Comparison of ENCODE assay signal across 8 mouse cellular contexts in the genomic region with DNA sequence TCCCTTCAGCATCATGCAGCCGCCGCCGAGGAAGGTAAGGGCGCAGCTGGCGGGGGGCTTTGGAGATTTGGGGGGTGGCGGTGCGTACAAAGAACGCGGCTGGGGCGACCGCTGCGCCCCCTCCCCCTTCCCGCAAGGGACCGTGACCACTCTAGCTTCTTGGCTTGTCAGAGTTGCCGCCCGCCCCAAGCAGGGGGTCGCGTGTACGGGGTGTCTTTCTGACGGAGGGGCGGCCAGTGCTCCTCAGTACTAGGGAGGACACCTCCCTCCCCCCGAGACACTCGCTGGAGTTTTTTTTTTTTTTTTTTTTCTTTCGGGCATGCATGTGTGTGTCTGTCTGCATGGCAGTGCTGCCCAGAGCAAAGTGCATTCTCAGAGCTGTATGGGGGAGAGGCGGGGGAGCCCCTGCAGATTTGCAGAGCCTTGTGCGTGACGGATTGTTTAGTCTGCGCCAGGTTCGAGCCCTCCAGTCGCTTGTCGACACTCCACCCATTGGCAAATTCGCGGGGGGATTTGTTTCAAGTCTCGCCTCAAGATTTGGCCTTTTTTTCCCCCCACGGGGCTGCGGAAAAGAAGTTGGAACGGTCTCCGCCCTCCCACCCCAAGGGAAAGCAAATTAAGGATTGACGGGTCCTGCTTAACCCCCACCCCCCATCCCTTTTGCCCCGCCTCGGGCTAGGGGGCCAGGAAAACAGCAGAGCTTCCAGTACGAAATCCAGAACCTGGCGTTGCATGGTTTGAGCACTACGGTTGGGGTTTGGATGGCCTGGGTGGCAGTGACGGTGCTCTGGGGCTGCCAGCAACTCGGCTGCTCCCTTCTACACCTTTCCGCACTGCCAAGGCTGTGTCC. TPM values are rescaled to one million over a fixed set of nuclear protein-coding genes. Genes with fewer than 3 reads are reported as not detected.
DNase-seq lines count a peak whose midpoint lies in the region; ATAC-seq lines count a peak whose summit lies in the region.

No protein-coding gene starts in this region.

- peak overlapping the region; percentile 99 for H3K27ac ChIP-seq in stomach, embryonic 14.5 days (ENCODE audit: low read length)

- no peaks in the 10 kb centered on the region for H3K36me3 ChIP-seq in erythroblast, embryonic 14.5 days (ENCODE audit: control insufficient read depth)
- H3K36me3 ChIP-seq in stomach, embryonic 14.5 days (ENCODE audit: control insufficient read depth, insufficient read depth, low read length) = peaks cover 4% of the 10 kb centered on the region; the same call in 1 of the 2 replicates

- intact Hi-C loops in heart, postnatal 10 days (cut with DNase I) = loop anchor here (2.0 to 5.0 kb wide), 2 partner anchors 48 to 178 kb away; no protein-coding TSS in a partner anchor

- WGBS in stomach, embryonic 14.5 days = under 1% methylated on average over 46 of the region's 47 CpGs

- ATAC-seq in erythroblast, adult 5-6 weeks (replicated peaks; ENCODE audit: low FRiP score, poor library complexity, severe bottlenecking) = no peak
- ATAC-seq in stomach, embryonic 14.5 days (ENCODE audit: insufficient number of reproducible peaks, insufficient read depth, low FRiP score, low read depth) = peak; percentile 3; the same call in 1 of the 2 replicates

- peak overlapping the region; percentile 87 for H3K9ac ChIP-seq in stomach, embryonic 14.5 days (replicated peaks; ENCODE audit: low read depth, low read length)

- peak overlapping the region; percentile 90 for H3K4me2 ChIP-seq in stomach, embryonic 14.5 days (replicated peaks; ENCODE audit: low read depth, low read length)

- peak; percentile 52 for DNase-seq in Muller cell, postnatal 12 days (ENCODE audit: inconsistent ontology term)
- DNase-seq in embryo, embryonic 9.5 days (ENCODE audit: extremely low spot score) = peak; percentile 60
- DNase-seq in heart, postnatal 10 days = peak; percentile 54 to 58
- peak; percentile 39 to 45 for DNase-seq in layer of hippocampus, postnatal 10 days (ENCODE audit: low spot score in 2 of 2)
- peak; percentile 46 for DNase-seq in lung, postnatal 36 days

- H3K27me3 ChIP-seq in erythroblast, embryonic 14.5 days (ENCODE audit: control insufficient read depth) = peaks cover 4% of the 10 kb centered on the region
- no peaks in the 10 kb centered on the region for H3K27me3 ChIP-seq in stomach, embryonic 14.5 days (ENCODE audit: control insufficient read depth, insufficient read depth, low read length)

- no peaks in the 10 kb centered on the region for H3K9me3 ChIP-seq in erythroblast, embryonic 14.5 days (ENCODE audit: control insufficient read depth, low read length)
- H3K9me3 ChIP-seq in stomach, embryonic 14.5 days (ENCODE audit: control insufficient read depth, low read depth, low read length) = no peaks in the 10 kb centered on the region

- H3K4me1 ChIP-seq in erythroblast, embryonic 14.5 days (ENCODE audit: control insufficient read depth) = peaks cover 29% of the 10 kb centered on the region
- peaks cover 16% of the 10 kb centered on the region for H3K4me1 ChIP-seq in stomach, embryonic 14.5 days (ENCODE audit: control insufficient read depth, insufficient read depth, low read length)

- H3K4me3 ChIP-seq in erythroblast, embryonic 14.5 days (replicated peaks) = peak overlapping the region; percentile 75
- H3K4me3 ChIP-seq in stomach, embryonic 14.5 days (ENCODE audit: low read depth, low read length) = peak overlapping the region; percentile 94

RNA-seq across cellular contexts. Expression of gene Fchsd2, which starts 16.6 kb away (rescaled TPM):
- polyA plus RNA-seq in erythroblast, embryonic 14.5 days (2012) = 0.02 TPM in 2 replicates
- 6.7 and 7.3 TPM in 2 replicates for total RNA-seq in erythroblast, adult 5-6 weeks (2015; ENCODE audit: low replicate concordance)
- total RNA-seq in erythroblast, adult 5-6 weeks (2017; ENCODE audit: low replicate concordance) = 3.1 and 12.8 TPM in 2 replicates
- 10 to 100 TPM; 27.1 to 27.2 TPM for total RNA-seq in heart, postnatal 10 days (2021)
- total RNA-seq in layer of hippocampus, postnatal 10 days (2021) = 10 to 100 TPM; 70.3 to 74.4 TPM
- 33.1 and 33.7 TPM in 2 replicates for polyA plus RNA-seq in stomach, embryonic 14.5 days (2014; fragmentation: Nextera tagmentation; extraction: Ambion mirVana)
